Mouse (Mus musculus): ENCODE measurements at regions not wholly inside any gene's neighbourhood (a gene's known extent, or its start where the extent isn't known, plus 50 kb on each side); places are given as distances from the start of the nearest gene placed in this dataset.

- no peak for DNase-seq
These were observed 50.2 kb upstream of the Bod1 start for GRCm38 (mm10) chr11:31721908-31722307.

DNA sequence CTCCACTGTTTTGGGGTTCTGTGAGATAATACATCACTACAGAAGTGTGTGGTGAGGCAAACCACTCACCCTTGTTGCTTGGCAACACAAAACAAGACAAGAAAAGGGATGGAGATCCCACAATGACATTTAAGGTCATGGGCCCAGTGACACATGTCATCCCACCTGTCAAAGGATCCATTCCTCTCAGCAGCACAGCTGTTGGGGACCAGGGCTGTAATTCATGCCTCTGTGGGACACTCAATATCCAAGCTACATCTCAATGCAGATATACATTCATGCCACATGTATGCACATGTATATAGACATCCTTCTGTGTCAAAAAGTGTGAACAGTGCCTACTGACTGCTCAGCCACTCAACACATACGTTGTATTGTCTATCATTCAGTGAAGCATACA, 52.8 kb upstream of the Bod1 start:
- no peak for DNase-seq

DNA sequence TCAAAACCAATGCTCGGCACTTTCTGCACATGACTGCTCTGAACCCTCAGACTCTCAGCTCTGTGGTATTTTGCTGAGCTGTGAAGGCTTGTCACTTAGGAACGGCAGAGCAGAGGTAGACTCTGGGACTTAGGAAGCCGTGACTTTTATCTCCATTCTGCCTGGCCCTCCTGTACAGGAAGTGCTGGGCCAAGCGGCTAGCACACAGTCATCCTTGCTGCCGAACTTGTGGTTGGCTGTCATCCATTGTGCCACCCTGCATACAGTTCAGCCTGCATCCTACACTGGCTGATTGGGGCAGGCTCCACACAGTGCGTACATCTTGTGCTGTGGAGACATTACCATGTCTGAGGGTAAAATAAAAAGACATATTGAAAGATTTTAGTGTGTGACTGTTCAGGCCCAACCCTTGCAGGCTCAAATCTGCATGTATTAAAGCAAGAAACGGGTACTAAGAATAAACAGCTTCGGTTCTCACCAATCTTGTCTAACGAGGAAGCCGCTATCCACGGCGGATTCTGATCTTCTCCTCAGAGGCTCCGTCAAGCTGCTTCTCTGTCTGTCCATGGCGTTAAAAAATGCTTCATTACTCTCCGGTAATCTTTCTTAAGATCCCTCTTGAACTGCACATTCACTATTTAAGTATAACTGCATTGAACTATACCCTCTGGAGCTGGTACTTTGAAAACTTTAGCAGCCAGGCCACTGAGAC, 54.4 kb upstream of the Bod1 start:
- DNase-seq, result no peak

- no peak for DNase-seq
These were observed 55.6 kb upstream of the Bod1 start for GRCm38 (mm10) chr11:31727289-31727688.

- DNase-seq, result no peak
These were observed 58.0 kb upstream of the Bod1 start for GRCm38 (mm10) chr11:31729728-31730127.

DNA sequence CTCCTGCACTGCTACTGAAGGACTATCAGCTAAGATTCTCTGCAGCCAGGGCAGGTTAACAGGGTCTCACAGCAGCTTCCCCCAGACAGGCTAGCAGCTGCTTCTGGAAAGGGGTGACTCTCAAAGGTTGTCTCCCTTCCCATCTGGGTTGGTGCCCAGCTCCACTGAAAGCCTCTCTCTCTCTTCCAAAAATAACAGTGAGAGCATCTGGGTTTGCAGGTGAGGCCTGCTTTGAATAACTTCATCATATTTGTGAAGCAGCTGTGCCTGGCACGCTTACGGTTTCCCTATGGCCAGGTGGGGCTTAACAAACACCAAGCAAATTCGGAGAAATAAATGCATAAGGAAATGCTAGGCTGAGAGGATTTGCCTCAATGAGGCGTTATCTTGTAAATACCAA, 58.5 kb upstream of the Bod1 start:
- no peak for DNase-seq

- DNase-seq, result no peak
These were observed 59.0 kb upstream of the Bod1 start for GRCm38 (mm10) chr11:31730680-31731079.

GRCm38 (mm10) chr11:31731459-31731858, 59.8 kb upstream of the Bod1 start:
- no peak for DNase-seq

- DNase-seq, result no peak
These were observed 60.7 kb upstream of the Bod1 start for GRCm38 (mm10) chr11:31732342-31732741.

- DNase-seq, result no peak
These were observed 61.3 kb upstream of the Bod1 start for GRCm38 (mm10) chr11:31732958-31733357.

DNA sequence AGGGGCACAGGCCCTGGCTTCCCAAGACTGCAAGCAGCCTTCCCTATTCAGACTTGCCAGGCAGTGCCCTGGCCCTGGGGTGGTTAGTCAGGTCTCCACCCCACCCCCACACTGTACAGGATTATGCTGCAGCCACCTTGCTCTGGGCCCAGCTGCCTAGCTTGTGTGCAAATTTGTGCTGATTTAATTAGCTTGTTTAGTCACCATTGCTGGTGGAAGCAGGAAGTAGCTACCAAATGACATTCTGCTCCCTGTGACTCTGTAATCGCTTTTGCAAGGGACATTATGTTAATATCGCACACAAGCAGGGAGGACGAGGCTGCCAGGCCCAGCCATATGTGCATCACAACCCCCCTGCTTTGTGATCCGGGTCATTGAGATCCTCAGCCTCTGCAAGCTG, 62.4 kb upstream of the Bod1 start:
- no peak for DNase-seq

DNA sequence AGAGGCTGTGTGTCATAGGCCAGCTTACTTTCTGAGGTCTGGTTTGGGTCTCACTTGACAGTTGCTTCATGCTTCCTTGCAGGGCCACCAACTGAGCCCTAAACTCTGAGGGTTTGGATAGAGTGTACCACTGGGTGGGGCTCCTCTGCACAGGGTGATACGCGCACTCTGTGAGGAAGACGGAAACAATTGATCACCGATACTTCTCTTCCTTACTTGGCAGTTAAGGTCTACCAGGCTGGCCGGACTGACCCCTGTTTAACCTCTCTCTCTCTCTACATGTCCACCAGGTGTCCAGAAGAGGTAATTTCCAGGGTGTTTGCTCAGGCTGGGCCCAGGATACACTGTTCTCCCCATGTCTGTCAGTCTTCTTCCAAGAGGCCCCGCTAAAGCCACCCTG, 63.6 kb upstream of the Bod1 start:
- no peak for DNase-seq

DNA sequence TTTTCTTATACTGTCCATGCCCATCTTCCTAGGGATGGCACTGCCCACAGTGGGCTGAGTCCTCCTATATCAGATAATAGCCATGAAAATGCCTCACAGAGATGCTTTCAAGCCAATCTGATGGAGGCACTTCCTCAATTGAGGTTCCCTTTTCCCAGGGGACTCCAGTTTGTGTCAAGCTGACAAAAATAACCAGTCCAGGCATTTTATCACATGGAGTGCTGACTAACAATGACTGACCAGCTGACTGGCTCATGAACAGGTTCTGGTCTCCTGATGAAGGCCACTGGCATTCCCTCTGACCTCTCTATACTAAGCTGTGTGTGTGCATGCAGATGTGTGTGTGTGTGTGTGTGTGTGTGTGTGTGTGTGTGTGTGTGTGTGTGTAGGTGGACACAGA, 64.4 kb upstream of the Bod1 start:
- no peak for DNase-seq

DNA sequence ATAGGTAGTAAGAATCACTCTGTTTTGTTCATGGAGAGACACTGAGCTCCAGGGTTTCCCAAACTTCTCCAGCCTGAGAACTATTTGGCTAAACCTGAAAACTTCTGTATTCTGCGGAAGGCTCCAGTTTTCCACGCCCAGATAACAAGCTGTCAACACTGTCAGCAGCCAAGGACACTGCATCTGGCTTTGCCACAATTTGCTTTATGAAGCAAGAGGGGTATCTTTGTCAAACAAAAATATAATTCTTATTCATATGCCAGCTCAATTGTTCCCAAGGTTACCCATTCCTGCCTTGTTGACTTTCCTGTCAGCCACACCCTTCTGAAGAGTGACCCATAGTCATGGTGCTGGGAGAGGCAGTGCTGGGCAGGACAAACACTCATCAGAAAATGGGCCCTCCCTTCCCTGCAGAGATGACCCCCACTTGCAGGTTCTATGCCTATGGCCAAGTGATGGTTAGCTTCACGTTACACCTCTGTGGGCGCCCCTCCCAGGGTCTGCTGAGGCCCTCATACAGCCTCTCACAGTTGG, 64.9 kb upstream of the Bod1 start:
- DNase-seq, result no peak

DNA sequence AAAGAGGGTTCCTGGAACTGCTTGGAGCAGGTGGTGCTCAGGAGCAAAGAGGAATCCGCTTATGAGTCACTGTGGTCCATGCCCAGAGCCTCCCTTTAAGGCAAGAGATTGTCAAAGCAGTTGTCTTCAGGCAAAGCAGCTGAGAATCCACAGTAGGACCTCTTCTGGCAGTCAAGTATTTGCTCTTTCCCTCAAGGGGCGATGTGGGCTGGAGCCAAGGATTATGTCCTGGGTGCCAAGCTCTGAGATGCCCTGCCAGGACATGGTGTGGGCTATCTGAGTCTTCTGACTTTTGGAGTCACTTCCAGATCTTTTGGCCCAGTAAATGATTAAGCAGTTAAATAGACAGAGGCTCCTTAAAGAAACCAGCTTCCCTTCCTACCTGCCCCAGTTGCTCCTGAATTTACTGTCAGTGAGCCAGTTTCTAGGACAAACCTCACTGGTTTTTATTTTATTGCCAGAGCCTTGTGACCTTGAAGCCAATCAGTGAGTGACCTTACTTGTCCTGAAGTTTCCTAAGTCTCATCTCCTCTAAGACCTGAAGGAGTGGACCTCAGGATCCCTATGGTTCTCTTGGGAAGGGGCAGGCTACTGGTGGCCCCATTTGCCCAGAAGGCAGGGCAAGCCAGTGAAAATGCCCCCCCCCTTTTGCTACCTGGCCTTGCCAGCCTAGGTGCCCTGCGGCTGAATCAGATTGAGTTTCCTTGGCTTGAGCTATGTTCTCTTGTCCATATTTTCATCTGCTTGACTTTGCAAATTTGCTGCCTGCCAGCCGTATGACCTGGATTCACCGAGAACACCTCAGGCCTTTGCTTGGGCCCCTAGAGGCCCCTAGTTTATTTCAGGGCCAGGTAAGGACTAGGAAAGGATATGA, 66.7 kb upstream of the Bod1 start:
- DNase-seq, result peak; percentile 52

DNA sequence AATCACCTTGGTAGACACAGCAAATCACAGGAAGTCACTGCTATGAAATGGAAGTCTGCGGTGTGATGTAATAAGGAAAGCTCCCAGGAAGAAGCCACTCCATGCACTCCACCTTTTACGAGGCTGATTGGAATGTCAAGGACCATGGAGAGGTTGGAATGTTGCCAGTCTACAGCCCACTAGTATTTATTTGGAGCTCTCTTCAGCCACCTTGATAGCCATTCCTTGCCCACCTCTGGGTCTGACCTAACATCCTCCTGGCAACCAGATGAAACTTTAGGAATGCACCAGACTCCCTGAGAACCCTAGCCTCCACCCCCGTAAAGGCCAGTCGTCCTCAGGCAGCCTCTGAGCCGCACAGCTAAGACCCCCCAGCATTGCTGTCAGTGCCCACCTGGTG, 68.7 kb upstream of the Bod1 start:
- DNase-seq, result no peak

GRCm38 (mm10) chr11:31742160-31742559, 70.5 kb upstream of the Bod1 start:
- no peak for DNase-seq

DNA sequence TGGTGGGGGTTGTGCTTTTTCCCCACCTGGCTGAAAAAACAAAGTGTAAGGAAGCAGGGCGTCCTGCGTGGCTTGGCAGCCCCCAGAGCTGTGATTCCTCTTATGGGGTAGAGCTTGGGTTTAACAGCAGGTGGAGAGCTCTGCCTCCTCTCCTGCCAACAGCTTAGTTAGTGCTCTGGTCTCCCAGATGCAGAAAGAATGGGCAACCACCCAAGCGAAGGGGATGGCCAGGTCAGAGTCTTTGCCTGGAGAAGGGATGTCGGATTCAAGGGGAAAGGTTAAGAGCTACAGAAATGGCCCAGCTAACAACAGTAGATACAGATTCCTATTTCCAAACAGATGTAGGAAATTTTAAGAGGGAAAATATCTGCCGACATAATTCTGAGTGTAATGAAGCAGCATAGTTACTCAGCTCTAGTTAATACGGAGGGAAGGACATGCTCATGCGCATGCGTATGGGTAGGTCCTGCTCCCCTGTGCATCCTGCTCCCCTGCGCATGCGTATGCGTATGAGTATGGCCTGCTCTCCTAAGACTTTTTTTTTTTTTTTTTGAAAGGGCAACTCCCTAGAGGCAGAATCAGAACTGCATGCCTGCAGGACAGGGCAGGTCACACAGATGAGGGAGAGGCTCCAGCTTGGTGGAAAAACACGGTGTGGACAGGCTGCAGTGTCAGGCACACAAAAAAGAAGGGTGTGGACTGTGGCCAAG, 72.5 kb upstream of the Bod1 start:
- no peak for DNase-seq

- DNase-seq, result no peak
These were observed 73.6 kb upstream of the Bod1 start for GRCm38 (mm10) chr11:31745028-31745865.

- DNase-seq, result no peak
These were observed 74.2 kb upstream of the Bod1 start for GRCm38 (mm10) chr11:31745866-31746248.

DNA sequence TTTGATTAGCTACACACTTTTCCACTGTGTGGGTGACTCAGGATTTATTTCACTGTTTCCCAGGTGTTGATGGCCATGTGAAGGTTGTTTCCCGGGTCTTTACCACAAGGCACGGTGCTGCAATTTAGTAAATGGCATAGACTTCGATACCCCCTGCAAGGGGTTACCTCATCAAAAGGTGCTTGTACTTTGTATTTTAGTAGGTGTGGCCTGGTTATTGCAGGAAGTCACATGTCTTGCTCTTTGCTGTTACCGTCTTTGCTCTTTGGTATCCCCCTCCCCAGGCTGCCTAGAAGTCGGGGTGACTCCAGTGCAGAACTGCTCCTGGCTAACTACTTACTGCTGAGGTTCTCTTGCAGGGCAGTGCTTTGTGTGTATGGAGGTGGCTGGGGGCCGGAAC, 74.8 kb upstream of the Bod1 start:
- DNase-seq, result no peak

GRCm38 (mm10) chr11:31746939-31747338, 75.3 kb upstream of the Bod1 start:
- DNase-seq, result no peak
